Comparison of ENCODE assay signal across 34 mouse cellular contexts in genomic region chr2:152944013-152944412, GRCm38 (mm10). TPM values are rescaled to one million over a fixed set of nuclear protein-coding genes. Genes with fewer than 3 reads are reported as not detected.
"Had no signal": no experiment of that assay in that cellular context is flagged by ENCODE, and none has a peak within 500 bp of the region (broad histone marks: within the 10 kb centered on the region; RNA-seq: fewer than 3 reads in every experiment).

No protein-coding gene starts in this region.

- H3K27ac ChIP-seq: heart, adult 2 months; heart, embryonic 13.5 days; heart, embryonic 15.5 days; hindbrain, embryonic 13.5 days; hindbrain, embryonic 15.5 days; hindbrain, postnatal 0 days; kidney, embryonic 15.5 days; kidney, postnatal 0 days; left cerebral cortex, adult 2 months; limb, embryonic 12.5 days; liver, embryonic 13.5 days had no signal

- H3K9ac ChIP-seq: liver, embryonic 13.5 days had no signal

- DNase-seq: gastrocnemius, postnatal 14 days; gastrocnemius, postnatal 36 days; heart, adult 2 months; heart, postnatal 14 days; heart, postnatal 36 days; kidney, adult 11 months; kidney, adult 2 months; kidney, adult 9 months; kidney, postnatal 14 days; kidney, postnatal 36 days; layer of hippocampus, adult 9-11 months; liver; liver, embryonic 13.5 days had no signal

- H3K36me3 ChIP-seq: heart, embryonic 13.5 days; heart, embryonic 15.5 days; hindbrain, embryonic 13.5 days; hindbrain, embryonic 15.5 days; kidney, embryonic 15.5 days; limb, embryonic 12.5 days; liver, embryonic 13.5 days had no signal

- ATAC-seq: intestine, embryonic 16.5 days had no signal

- H3K9me3 ChIP-seq: heart, embryonic 13.5 days; heart, embryonic 15.5 days; hindbrain, embryonic 13.5 days; hindbrain, embryonic 15.5 days; kidney, embryonic 15.5 days; limb, embryonic 12.5 days; liver, embryonic 13.5 days had no signal

- H3K4me3 ChIP-seq: heart, adult 2 months had no signal

- H3K4me1 ChIP-seq: liver, embryonic 13.5 days had no signal

RNA-seq across cellular contexts. Expression of gene Dusp15, which starts 7.5 kb away (rescaled TPM):
- total RNA-seq: heart, adult 2 months; heart, postnatal 36 days; hematopoietic stem cell, adult 5-6 weeks had no signal
- polyA plus RNA-seq: heart, postnatal 0 days; liver, embryonic 11.5 days; liver, embryonic 13.5 days had no signal

RNA-seq across cellular contexts. Expression of gene Foxs1, which starts 11.0 kb away (rescaled TPM):
- total RNA-seq: hematopoietic stem cell, adult 5-6 weeks had no signal
- polyA plus RNA-seq: limb, embryonic 12.5 days had no signal

RNA-seq across cellular contexts. Expression of gene Ttll9, which starts 18.3 kb away (rescaled TPM):
- total RNA-seq: gastrocnemius, adult 18-20 months; gastrocnemius, adult 8-10 months; gastrocnemius, postnatal 14 days; gastrocnemius, postnatal 36 days; heart, adult 2 months; heart, postnatal 14 days; heart, postnatal 36 days; hematopoietic stem cell, adult 5-6 weeks had no signal

RNA-seq across cellular contexts. Expression of gene Mylk2, which starts 32.9 kb away (rescaled TPM):
- total RNA-seq: hematopoietic stem cell, adult 5-6 weeks; layer of hippocampus, adult 18-20 months; layer of hippocampus, adult 8-10 months; left cerebral cortex, adult 2 months; left cerebral cortex, postnatal 14 days; left cerebral cortex, postnatal 36 days had no signal
- polyA plus RNA-seq: heart, embryonic 11.5 days; hindbrain, embryonic 11.5 days; hindbrain, embryonic 13.5 days; limb, embryonic 12.5 days; liver, embryonic 11.5 days; liver, embryonic 13.5 days had no signal
